Mouse (Mus musculus): ENCODE measurements around the gene Cfdp1. TPM values are rescaled to one million over a fixed set of nuclear protein-coding genes. Genes with fewer than 3 reads are reported as not detected.

Cfdp1 gene
- total RNA-seq, 4 experiments from 2014 or later = 65.3 to 81.8 (median 72.3) TPM

GRCm38 (mm10) chr8:111739604-111740003 lies 114.5 kb downstream of the Cfdp1 start:
- no peak for DNase-seq

- no peak for DNase-seq
These were observed 115.2 kb downstream of the Cfdp1 start for GRCm38 (mm10) chr8:111738867-111739266.

- DNase-seq = no peak
These were observed 117.8 kb downstream of the Cfdp1 start for GRCm38 (mm10) chr8:111736321-111736720.

DNA sequence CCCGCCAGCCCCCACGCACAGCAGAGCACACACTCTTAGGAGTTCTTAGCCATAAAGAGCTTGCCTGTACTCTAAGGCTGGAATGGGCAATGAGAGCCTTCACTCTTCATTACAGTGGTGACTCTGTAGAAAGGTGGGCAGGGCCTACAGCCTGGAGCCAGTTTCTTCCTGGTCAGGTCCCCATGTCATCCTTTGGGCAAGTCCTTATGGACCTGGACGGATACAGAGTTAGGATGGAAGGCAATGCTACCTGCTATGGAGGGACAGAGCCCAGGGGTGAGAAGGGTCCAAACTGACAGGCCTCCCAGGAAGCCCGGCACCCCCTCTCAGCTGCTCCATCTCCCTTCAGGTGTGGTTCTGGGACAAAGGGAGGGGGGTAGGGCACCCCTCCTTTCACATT lies 118.3 kb downstream of the Cfdp1 start:
- no peak for DNase-seq

- no peak for DNase-seq
These were observed 118.7 kb downstream of the Cfdp1 start for GRCm38 (mm10) chr8:111735335-111735761.

- no peak for DNase-seq
These were observed 119.7 kb downstream of the Cfdp1 start for GRCm38 (mm10) chr8:111734244-111734960.

DNA sequence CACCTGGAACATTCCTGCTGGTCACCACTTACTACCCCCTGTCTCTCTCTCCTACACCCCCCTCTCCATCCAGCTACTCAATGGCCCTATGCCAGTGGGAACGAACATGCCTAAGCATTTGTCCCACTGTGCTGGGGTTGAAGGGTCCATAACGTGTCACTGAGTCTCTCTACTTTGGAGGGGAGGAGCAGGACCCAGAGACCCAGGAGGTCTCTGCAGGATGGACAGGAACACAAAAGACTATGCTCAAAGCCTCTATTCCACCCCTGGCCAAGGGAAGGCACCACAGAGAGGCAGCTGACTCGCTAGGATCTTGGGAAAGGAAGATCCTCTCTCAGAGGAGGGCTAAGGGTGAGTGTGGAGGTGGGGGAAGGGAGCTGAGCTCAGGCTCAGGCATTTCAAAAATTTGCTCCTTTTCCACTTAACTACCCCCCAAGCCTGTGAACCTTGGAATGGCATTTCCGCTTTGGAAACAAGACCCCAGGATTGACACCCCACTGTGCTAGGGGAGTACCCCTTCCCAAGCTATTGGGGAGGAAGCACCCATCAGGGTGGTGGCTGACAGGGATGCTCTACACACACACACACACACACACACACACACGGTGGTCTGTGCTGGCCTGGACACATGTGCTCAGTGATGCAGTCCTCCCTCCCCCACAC lies 120.4 kb downstream of the Cfdp1 start:
- DNase-seq = no peak

- DNase-seq = no peak
These were observed 121.5 kb downstream of the Cfdp1 start for GRCm38 (mm10) chr8:111732406-111733085.

- peak; percentile 98 for DNase-seq
These were observed 122.1 kb downstream of the Cfdp1 start for GRCm38 (mm10) chr8:111732004-111732403.

GRCm38 (mm10) chr8:111731231-111731977 lies 122.7 kb downstream of the Cfdp1 start:
- DNase-seq = no peak

DNA sequence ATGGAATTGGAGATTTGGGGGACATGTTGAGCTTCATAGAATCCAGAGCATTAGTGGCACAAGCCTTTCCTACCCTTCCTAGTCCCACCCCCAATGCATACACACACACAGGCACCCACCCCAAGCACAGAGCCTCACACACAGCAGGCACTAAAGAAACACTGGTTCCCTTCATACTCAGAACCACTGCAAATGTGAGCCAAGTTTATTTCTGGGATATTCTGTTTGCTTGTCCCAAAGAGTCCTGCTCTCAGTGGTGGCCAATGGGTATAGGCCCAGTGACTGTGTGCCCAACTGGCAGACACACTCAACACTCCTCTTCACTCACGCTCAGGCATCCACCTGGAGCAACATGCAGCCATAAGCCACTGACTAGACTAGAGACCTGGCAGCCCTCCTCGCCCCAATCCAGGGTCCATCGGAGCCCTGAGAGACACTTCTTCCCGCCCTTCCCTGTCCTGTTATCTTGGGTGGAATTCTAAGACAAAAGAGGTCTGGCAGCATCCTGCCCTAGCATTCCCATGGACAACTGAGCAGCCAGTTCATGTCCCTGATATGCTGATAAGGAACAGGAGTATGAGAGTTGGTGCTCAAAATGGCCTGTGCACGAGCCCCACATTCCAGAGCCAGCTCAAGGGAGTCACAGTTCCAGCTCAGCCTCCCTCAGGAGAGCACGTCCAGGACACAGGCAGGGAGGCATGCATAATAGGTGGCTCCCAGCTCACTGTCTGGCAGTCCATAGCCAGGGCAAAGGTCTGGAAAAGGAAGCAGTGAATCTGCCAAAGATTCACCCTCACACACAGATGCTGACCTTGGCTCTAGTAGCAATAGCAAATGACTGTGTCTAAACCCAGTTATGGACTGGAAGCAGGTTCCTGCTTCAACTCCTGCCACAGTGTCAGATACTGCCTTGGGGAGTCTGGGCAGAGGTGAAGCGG lies 124.6 kb downstream of the Cfdp1 start:
- DNase-seq = peak; percentile 82

DNA sequence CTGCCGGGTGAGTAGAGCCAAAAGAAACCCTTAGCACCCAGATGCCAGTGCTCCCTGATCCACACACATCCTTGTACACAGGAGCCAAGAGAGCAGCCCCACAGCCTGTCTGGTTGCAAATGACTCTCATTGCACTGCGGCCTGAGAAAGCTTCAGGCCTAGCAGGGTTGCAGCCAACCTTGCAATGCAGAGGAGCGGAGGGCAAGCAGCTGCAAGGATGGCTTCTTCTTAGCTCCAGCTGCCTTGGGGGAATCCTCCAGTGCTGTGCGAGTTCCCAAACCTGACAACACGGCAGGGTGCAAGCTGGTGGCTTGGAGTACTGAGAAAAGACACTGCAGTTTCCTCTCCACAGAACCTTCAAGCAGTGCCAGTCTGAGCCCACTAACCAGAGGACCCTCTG lies 125.6 kb downstream of the Cfdp1 start:
- DNase-seq = no peak

GRCm38 (mm10) chr8:111727553-111727952 lies 126.5 kb downstream of the Cfdp1 start:
- DNase-seq = no peak

DNA sequence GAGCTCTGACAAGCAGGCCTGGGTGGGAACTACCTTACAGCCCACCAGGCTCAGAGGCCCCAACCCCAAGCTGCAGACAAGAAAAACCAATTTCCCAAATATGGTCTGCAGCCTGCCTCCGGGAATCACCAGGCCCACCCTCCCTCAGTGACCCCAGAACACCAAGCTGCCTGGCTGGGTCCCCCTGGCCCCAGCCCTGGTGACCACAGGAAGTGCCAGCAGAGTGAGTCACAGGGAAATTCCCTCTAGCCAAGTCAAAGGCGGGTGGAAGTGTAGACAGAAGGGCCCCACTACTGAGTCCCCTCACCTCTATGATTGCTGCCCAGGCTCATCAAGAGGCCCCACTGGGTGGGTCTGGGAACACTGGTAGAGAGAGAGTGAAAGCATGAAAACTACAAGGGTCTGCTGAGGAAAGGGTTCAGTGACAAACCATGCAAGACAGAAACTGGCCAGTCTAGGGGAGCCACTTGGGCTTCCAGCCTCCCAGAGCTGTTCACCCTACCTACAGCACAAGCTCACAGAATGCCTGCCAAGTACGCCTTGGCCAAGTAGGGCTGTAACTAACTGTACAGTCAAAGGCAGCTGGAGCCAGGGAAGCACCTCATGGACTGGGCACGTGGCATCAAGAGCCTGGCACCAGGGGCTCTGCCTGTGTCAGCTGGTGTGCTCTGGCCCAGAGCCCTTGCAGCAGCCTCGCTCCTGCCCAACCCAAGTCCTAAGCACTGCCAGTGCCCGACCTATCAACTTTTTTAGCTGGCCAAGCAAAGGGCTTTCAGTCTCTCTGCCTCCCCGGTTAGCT lies 127.8 kb downstream of the Cfdp1 start:
- peak; percentile 89 for DNase-seq

- no peak for DNase-seq
These were observed 128.8 kb downstream of the Cfdp1 start for GRCm38 (mm10) chr8:111725341-111725740.

DNA sequence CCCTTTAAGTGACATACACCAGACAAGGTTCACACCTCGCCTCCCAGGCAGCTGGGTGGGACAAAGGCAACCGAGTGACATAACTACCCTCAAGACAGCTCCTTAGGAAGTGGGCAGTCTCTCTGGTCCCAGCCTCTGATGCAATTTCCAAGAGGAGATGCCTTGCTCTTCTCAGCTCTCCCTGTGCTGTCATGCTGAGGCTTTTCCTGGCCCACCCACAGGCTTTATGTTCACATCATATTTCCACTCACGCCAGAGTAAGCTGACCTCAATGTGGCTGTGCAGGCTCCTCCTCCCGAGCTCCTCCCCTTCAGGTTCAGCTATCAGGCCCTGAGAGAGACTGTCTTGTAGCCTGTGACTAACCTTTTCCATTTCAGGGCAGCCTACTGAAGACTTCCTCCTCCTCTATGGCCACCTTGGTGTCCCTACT lies 134.0 kb downstream of the Cfdp1 start:
- DNase-seq = peak; percentile 4

DNA sequence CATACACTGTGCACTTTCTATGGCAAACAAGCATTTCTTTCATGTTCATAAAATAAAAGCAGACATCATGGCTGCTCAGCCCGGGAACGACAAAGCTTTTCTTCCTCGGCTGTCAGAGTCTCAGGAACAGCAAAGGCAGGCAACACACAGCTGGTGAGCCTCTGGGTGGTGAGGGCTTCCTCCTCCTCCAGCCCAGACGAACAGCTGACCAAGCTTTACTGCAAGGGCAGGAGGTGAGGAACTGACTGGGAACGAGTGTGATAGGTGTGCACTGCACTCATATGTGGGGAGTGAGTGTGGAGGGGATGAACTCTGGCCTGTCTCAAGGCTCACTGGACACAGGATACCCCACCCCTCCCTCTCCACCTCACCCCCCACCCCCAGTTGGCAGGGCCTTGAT lies 135.2 kb downstream of the Cfdp1 start:
- DNase-seq = peak; percentile 3

Measured in adrenal gland, adult 8-10 months (tissue).